Mouse (Mus musculus) forebrain, postnatal 0 days (tissue): Measurements from ENCODE around the gene Mdm2. TPM values are rescaled to one million over a fixed set of nuclear protein-coding genes. Genes with fewer than 3 reads are reported as not detected.

ENCODE experiments used
- ATAC-seq: fragments of 200-750 bp; cut with Nextera tagmentation; 2 replicates; pipeline ENCODE4 v1.8.0; 2017; ENCODE audit warnings: mild to moderate bottlenecking, moderate library complexity
- DNase-seq: peaks from one replicate; pipeline ENCODE4 v3.0.0-alpha.2; 2015
- H3K27ac ChIP-seq: fragments of 300-500 bp; sonication (generic); 2 replicates; pipeline ENCODE4 v1.5.1; 2014; ENCODE audit warnings: low read depth, mild to moderate bottlenecking, antibody characterized with exemption, low read length, moderate library complexity, mixed read lengths
- H3K27me3 ChIP-seq: fragments of 300-500 bp; sonication (generic); 2 replicates; pipeline ENCODE4 v1.6.1; 2014; ENCODE audit warnings: mild to moderate bottlenecking, low read length, mixed read lengths; ENCODE audit not compliant: insufficient read depth
- H3K36me3 ChIP-seq: fragments of 300-500 bp; sonication (generic); 2 replicates; pipeline ENCODE4 v1.6.1; 2014; ENCODE audit warnings: mild to moderate bottlenecking, moderate library complexity; ENCODE audit not compliant: insufficient read depth
- H3K4me1 ChIP-seq: fragments of 300-500 bp; sonication (generic); 2 replicates; pipeline ENCODE4 v1.6.1; 2014; ENCODE audit warnings: antibody characterized with exemption; ENCODE audit not compliant: insufficient read depth
- H3K4me2 ChIP-seq: fragments of 300-500 bp; sonication (generic); 2 replicates; pipeline ENCODE4 v1.6.1; 2014; ENCODE audit warnings: low read depth, mild to moderate bottlenecking, moderate library complexity
- H3K4me3 ChIP-seq: fragments of 300-500 bp; sonication (generic); 2 replicates; pipeline ENCODE4 v1.5.1; 2014; ENCODE audit warnings: low read depth, low read length, mixed read lengths
- H3K9ac ChIP-seq: fragments of 300-500 bp; sonication (generic); 2 replicates; pipeline ENCODE4 v1.6.1; 2014; ENCODE audit warnings: mild to moderate bottlenecking
- H3K9me3 ChIP-seq: fragments of 300-500 bp; sonication (generic); 2 replicates; pipeline ENCODE4 v1.6.1; 2016; ENCODE audit warnings: low read length
- CTCF ChIP-seq: sonication (generic); IDR thresholded peaks from 2 replicates; pipeline ENCODE4 v1.5.1; 2016; ENCODE audit warnings: antibody characterized with exemption, control low read depth, low read depth
- WGBS: fragments of 180-500 bp; shearing (Covaris S2); extraction: QIAGEN DNeasy Blood & Tissue Kit; methylation state at CpG from one replicate; pipeline ENCODE4 v1.1.7; 2014; 5-methylcytosine and 5-hydroxymethylcytosine counted together
- polyA plus RNA-seq: library from polyadenylated mRNA; unstranded; fragments of >200 nt; fragmentation: Nextera tagmentation; extraction: Ambion mirVana; gene quantifications from 2 replicates; pipeline ENCODE4 v1.2.1, GENCODE M21; 2015
- total RNA-seq: library from RNA; depleted of rRNA; stranded (reverse); fragments of >200 nt; gene quantifications from 2 replicates; pipeline ENCODE4 v1.2.3, GENCODE M21; 2014

The Mdm2 gene
- total and polyA plus RNA-seq, 2 experiments from 2014 or later = 30.2 to 77.3 TPM

- no peak for DNase-seq
- 93% methylated on average over 9 of the region's 9 CpGs for WGBS
These were observed 26.9 kb downstream of the Mdm2 start for GRCm38 (mm10) chr10:117683734-117684037.

GRCm38 (mm10) chr10:117682858-117683733 is 27.5 kb downstream of the Mdm2 start:
- Histone ChIP-seq H3K9ac (no peak overlapping the region), H3K36me3 (peaks cover 4% of the 10 kb centered on the region; the same call in 1 of the 2 replicates), H3K4me2 (no peak overlapping the region), H3K27ac (no peak overlapping the region), H3K27me3 (no peaks in the 10 kb centered on the region), H3K4me1 (no peaks in the 10 kb centered on the region), H3K9me3 (no peaks in the 10 kb centered on the region), H3K4me3 (no peak overlapping the region)
- no peak for ATAC-seq
- DNase-seq = no peak
- WGBS = 83% methylated on average over 30 of the region's 30 CpGs
- TF ChIP-seq CTCF = no peak

More at GRCm38 (mm10) chr10:117683734-117684037, 26.9 kb downstream of the Mdm2 start:
- Histone ChIP-seq H3K9ac (no peak overlapping the region), H3K36me3 (peaks cover 4% of the 10 kb centered on the region; the same call in 1 of the 2 replicates), H3K27ac (no peak overlapping the region), H3K4me1 (no peaks in the 10 kb centered on the region), H3K27me3 (no peaks in the 10 kb centered on the region), H3K4me3 (no peak overlapping the region), H3K9me3 (no peaks in the 10 kb centered on the region), H3K4me2 (no peak overlapping the region)
- TF ChIP-seq CTCF = no peak
- ATAC-seq = no peak

- Histone ChIP-seq H3K9me3 (no peaks in the 10 kb centered on the region), H3K27me3 (no peaks in the 10 kb centered on the region), H3K4me3 (no peak overlapping the region), H3K27ac (no peak overlapping the region), H3K9ac (no peak overlapping the region), H3K4me2 (no peak overlapping the region), H3K4me1 (no peaks in the 10 kb centered on the region), H3K36me3 (0 out of 2 replicates have a peak, but pooled peaks cover under 1% of the 10 kb centered on the region)
- TF ChIP-seq CTCF = peak; percentile 48
- DNase-seq (peak; percentile 14), ATAC-seq (no peak)
- WGBS = 68% methylated on average over 14 of the region's 14 CpGs
These were observed 28.3 kb downstream of the Mdm2 start for GRCm38 (mm10) chr10:117681999-117682857.

DNA sequence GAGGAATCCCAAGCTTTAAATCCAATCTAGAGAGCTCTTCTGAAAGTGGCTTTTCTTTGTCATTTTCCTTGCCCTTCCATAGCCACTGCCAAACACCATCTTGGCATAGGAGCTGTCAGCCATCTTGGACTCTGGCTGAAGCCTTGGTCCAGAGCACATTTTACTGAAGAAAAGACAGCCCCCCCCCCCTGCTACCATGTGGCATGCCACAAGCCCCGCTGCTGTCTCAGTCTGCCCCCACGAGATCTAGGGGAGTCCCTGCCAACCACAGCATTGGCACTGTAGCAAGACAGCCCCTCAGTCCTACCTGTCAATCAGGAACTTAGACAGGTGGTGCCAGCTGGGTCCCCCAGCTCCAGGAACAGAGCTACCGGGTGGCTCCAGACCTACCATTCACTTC is 29.0 kb downstream of the Mdm2 start:
- Histone ChIP-seq H3K36me3 (no peaks in the 10 kb centered on the region), H3K27me3 (no peaks in the 10 kb centered on the region), H3K4me1 (no peaks in the 10 kb centered on the region), H3K9me3 (no peaks in the 10 kb centered on the region), H3K4me3 (no peak overlapping the region), H3K9ac (no peak overlapping the region), H3K27ac (no peak overlapping the region), H3K4me2 (no peak overlapping the region)
- no peak for TF ChIP-seq CTCF
- WGBS = 56% methylated on average over 3 of the region's 3 CpGs
- ATAC-seq = no peak
- no peak for DNase-seq

GRCm38 (mm10) chr10:117680868-117681513 is 29.6 kb downstream of the Mdm2 start:
- no peak overlapping the region for H3K4me3 ChIP-seq
- no peak for TF ChIP-seq CTCF
- no peak overlapping the region for H3K27ac ChIP-seq
- H3K9ac ChIP-seq = no peak overlapping the region
- no peaks in the 10 kb centered on the region for H3K27me3 ChIP-seq
- 90% methylated on average over 12 of the region's 12 CpGs for whole genome bisulfite sequencing
- H3K4me2 ChIP-seq = no peak overlapping the region
- no peaks in the 10 kb centered on the region for H3K36me3 ChIP-seq
- H3K9me3 ChIP-seq = no peaks in the 10 kb centered on the region
- no peak for DNase-seq
- ATAC-seq = no peak
- H3K4me1 ChIP-seq = peaks cover under 1% of the 10 kb centered on the region; the same call in 1 of the 2 replicates

GRCm38 (mm10) chr10:117679963-117680473 is 30.5 kb downstream of the Mdm2 start:
- ATAC-seq (no peak), DNase-seq (no peak)
- 90% methylated on average over 14 of the region's 14 CpGs for WGBS

More at GRCm38 (mm10) chr10:117679963-117680473, 30.5 kb downstream of the Mdm2 start:
- Histone ChIP-seq H3K9me3 (no peaks in the 10 kb centered on the region), H3K36me3 (no peaks in the 10 kb centered on the region), H3K27me3 (no peaks in the 10 kb centered on the region), H3K27ac (no peak overlapping the region), H3K9ac (no peak overlapping the region), H3K4me1 (peaks cover 3% of the 10 kb centered on the region; the same call in 1 of the 2 replicates), H3K4me3 (no peak overlapping the region), H3K4me2 (no peak overlapping the region)
- no peak for TF ChIP-seq CTCF
